Comparison of ENCODE assay signal across 8 mouse cellular contexts in genomic region chr19:55743557-55744441, GRCm38 (mm10). TPM values are rescaled to one million over a fixed set of nuclear protein-coding genes. Genes with fewer than 3 reads are reported as not detected.
DNase-seq lines count a peak whose midpoint lies in the region; ATAC-seq and TF ChIP-seq lines count a peak whose summit lies in the region.

No protein-coding gene starts in this region.

- TF ChIP-seq EP300 in liver, postnatal 0 days (IDR thresholded peaks at IDR 0.05; ENCODE audit: low read depth): 0 out of 2 replicates have a peak, but pooled peaks have one; percentile 16

- H3K9me3 ChIP-seq in heart, embryonic 10.5 days: no peaks in the 10 kb centered on the region
- no peaks in the 10 kb centered on the region for H3K9me3 ChIP-seq in kidney, embryonic 14.5 days (ENCODE audit: control insufficient read depth, low read length)
- no peaks in the 10 kb centered on the region for H3K9me3 ChIP-seq in liver, postnatal 0 days (ENCODE audit: low read length)
- H3K9me3 ChIP-seq in neural tube, embryonic 14.5 days (ENCODE audit: control insufficient read depth, low read length): no peaks in the 10 kb centered on the region

- TF ChIP-seq CTCF in liver, postnatal 0 days (IDR thresholded peaks at IDR 0.05; ENCODE audit: low read depth): no peak

- peaks cover 55% of the 10 kb centered on the region for H3K4me1 ChIP-seq in heart, embryonic 10.5 days
- peaks cover 41% of the 10 kb centered on the region for H3K4me1 ChIP-seq in kidney, embryonic 14.5 days (ENCODE audit: control insufficient read depth, insufficient read depth, low read length)
- peaks cover 10% of the 10 kb centered on the region for H3K4me1 ChIP-seq in liver, postnatal 0 days (ENCODE audit: insufficient read depth)
- peaks cover 18% of the 10 kb centered on the region; the same call in 1 of the 2 replicates for H3K4me1 ChIP-seq in neural tube, embryonic 14.5 days (ENCODE audit: control insufficient read depth, insufficient read depth, low read length)

- H3K4me2 ChIP-seq in kidney, embryonic 14.5 days (replicated peaks; ENCODE audit: low read depth, low read length): peak overlapping the region; percentile 91
- peak overlapping the region; percentile 73 for H3K4me2 ChIP-seq in liver, postnatal 0 days (ENCODE audit: low read depth, low read length)
- peak overlapping the region; percentile 54 for H3K4me2 ChIP-seq in neural tube, embryonic 14.5 days (ENCODE audit: low read depth, low read length)

- H3K36me3 ChIP-seq in heart, embryonic 10.5 days: no peaks in the 10 kb centered on the region
- no peaks in the 10 kb centered on the region for H3K36me3 ChIP-seq in kidney, embryonic 14.5 days (ENCODE audit: control insufficient read depth, insufficient read depth, low read length)
- H3K36me3 ChIP-seq in liver, postnatal 0 days (replicated peaks; ENCODE audit: insufficient read depth, low read length): peaks cover 3% of the 10 kb centered on the region
- no peaks in the 10 kb centered on the region for H3K36me3 ChIP-seq in neural tube, embryonic 14.5 days (ENCODE audit: control insufficient read depth, insufficient read depth, low read length)

- peak overlapping the region; percentile 98 for H3K9ac ChIP-seq in kidney, embryonic 14.5 days (ENCODE audit: low read depth, low read length)
- peak overlapping the region; percentile 83 for H3K9ac ChIP-seq in liver, postnatal 0 days (replicated peaks)
- peak overlapping the region; percentile 57 for H3K9ac ChIP-seq in neural tube, embryonic 14.5 days (replicated peaks; ENCODE audit: low read depth, low read length)

- H3K4me3 ChIP-seq in heart, embryonic 10.5 days: peak overlapping the region; percentile 82
- peak overlapping the region; percentile 86 for H3K4me3 ChIP-seq in kidney, embryonic 14.5 days (ENCODE audit: low read length)
- peak overlapping the region; percentile 78 for H3K4me3 ChIP-seq in liver, postnatal 0 days (ENCODE audit: low read depth, low read length)
- H3K4me3 ChIP-seq in neural tube, embryonic 14.5 days (ENCODE audit: low read depth, low read length): peak overlapping the region; percentile 41

- DNase-seq in frontal cortex, postnatal 10 days (ENCODE audit: low spot score in 2 of 2): peak; percentile 38 to 64
- peak; percentile 85 for DNase-seq in embryo, embryonic 9.5 days (ENCODE audit: extremely low spot score)
- DNase-seq in heart, embryonic 10.5 days (ENCODE audit: low spot score): peak; percentile 86
- DNase-seq in liver, postnatal 0 days: peak; percentile 70
- DNase-seq in thymus, postnatal 25 days: peak; percentile 36

- peak overlapping the region; percentile 99 for H3K27ac ChIP-seq in heart, embryonic 10.5 days
- H3K27ac ChIP-seq in kidney, embryonic 14.5 days (ENCODE audit: low read depth, low read length): peak overlapping the region; percentile 99
- H3K27ac ChIP-seq in liver, postnatal 0 days (ENCODE audit: low read depth): peak overlapping the region; percentile 95
- peak overlapping the region; percentile 81 for H3K27ac ChIP-seq in neural tube, embryonic 14.5 days (ENCODE audit: low read depth, low read length)

- no peaks in the 10 kb centered on the region for H3K27me3 ChIP-seq in heart, embryonic 10.5 days (ENCODE audit: insufficient read depth, poor library complexity, severe bottlenecking)
- H3K27me3 ChIP-seq in kidney, embryonic 14.5 days (ENCODE audit: control insufficient read depth, insufficient read depth, low read length): no peaks in the 10 kb centered on the region
- H3K27me3 ChIP-seq in liver, postnatal 0 days (ENCODE audit: insufficient read depth, low read length): peaks cover 15% of the 10 kb centered on the region
- no peaks in the 10 kb centered on the region for H3K27me3 ChIP-seq in neural tube, embryonic 14.5 days (ENCODE audit: control insufficient read depth, insufficient read depth, low read length)

- WGBS in heart, embryonic 10.5 days: under 1% methylated on average over 47 of the region's 47 CpGs
- WGBS in kidney, embryonic 14.5 days: under 1% methylated on average over 46 of the region's 47 CpGs
- WGBS in liver, postnatal 0 days (ENCODE audit: insufficient replicate concordance): under 1% methylated on average over 47 of the region's 47 CpGs
- WGBS in neural tube, embryonic 14.5 days: under 1% methylated on average over 47 of the region's 47 CpGs

- no peak for ATAC-seq in frontal cortex, adult (ENCODE audit: low TSS enrichment)
- ATAC-seq in kidney, embryonic 14.5 days (ENCODE audit: low FRiP score, low TSS enrichment): peak; percentile 30; the same call in 1 of the 2 replicates
- peak; percentile 69 for ATAC-seq in liver, postnatal 0 days
- ATAC-seq in neural tube, embryonic 14.5 days (ENCODE audit: low read depth): peak; percentile 62

RNA-seq across cellular contexts. Expression of gene Tcf7l2, which starts 2.2 kb away (rescaled TPM):
- polyA plus RNA-seq in heart, embryonic 10.5 days (2016; fragmentation: Nextera tagmentation; extraction: Ambion mirVana): 53.2 and 61.8 TPM in 2 replicates
- polyA plus RNA-seq in kidney, embryonic 14.5 days (2014; fragmentation: Nextera tagmentation; extraction: Ambion mirVana): 65.8 and 80.8 TPM in 2 replicates
- 18.8 and 21.6 TPM in 2 replicates for polyA plus RNA-seq in liver, postnatal 0 days (2015; fragmentation: Nextera tagmentation; extraction: Ambion mirVana)
- polyA plus RNA-seq in neural tube, embryonic 14.5 days (2014; fragmentation: Nextera tagmentation; extraction: Ambion mirVana): 15.5 and 16.7 TPM in 2 replicates

Comparison
In these comparisons a context has a peak if more than half of its experiments do, and no peak if none do; other contexts are left out.
1. DNase-seq: peak in every context shown above with its lines; median percentile 86 in heart, embryonic 10.5 days; 85 in embryo, embryonic 9.5 days; 70 in liver, postnatal 0 days; 51 in frontal cortex, postnatal 10 days; 36 in thymus, postnatal 25 days.